Mouse (Mus musculus) yolk sac, embryonic 10.5 days (tissue): ENCODE results near the gene Nup153.
A peak's percentile ranks its signal among the peaks of the same experiment; 100 is the strongest.

Experiments used
- DNase-seq: peaks from one replicate; pipeline ENCODE4 v3.0.0-alpha.2; 2017; ENCODE audit warnings: low spot score

Gene Nup153

DNA sequence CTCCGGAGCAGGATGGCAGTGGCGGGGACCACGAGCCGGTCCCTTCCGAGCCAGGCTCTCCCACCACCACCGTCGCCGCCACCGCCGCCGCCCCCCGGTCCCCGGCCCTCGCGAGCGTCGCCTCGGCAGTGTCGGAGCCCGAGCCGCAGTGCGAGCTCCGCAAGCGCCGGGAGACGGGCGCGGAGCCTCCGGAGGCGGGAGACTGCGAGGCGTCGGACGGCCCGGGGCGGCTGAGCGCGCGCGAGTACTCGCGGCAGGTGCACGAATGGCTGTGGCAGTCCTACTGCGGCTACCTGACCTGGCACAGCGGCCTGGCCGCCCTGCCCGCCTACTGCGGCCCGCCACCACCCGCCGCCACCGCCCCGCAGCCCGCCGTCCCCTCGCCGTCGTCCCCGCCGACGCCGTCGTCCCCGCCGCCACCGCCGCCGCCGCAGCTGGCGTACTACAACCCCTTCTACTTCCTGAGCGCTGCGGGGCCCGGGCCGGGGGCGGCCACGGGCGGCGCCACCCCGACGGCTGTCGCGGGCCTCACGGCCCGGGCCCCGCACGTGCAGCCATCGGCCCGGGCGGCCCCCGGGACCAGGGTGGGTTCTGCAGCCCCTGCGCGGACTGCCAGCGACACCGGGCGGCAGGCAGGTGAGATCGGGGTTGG lies 58.0 kb downstream of the Nup153 start:
- no peak for DNase-seq

GRCm38 (mm10) chr13:46669048-46669619 lies 58.6 kb downstream of the Nup153 start, which contains the start of gene Fam8a1:
TSS of gene Fam8a1 (plus strand) at chr13:46669522.
- peak; percentile 91 for DNase-seq

GRCm38 (mm10) chr13:46663461-46663964 lies 64.2 kb downstream of the Nup153 start:
- no peak for DNase-seq

GRCm38 (mm10) chr13:46659211-46659610 lies 68.5 kb downstream of the Nup153 start:
- DNase-seq, result no peak

- no peak for DNase-seq
These were observed 73.2 kb downstream of the Nup153 start for GRCm38 (mm10) chr13:46654566-46654965.

GRCm38 (mm10) chr13:46653671-46654070 lies 74.1 kb downstream of the Nup153 start:
- DNase-seq, result no peak

DNA sequence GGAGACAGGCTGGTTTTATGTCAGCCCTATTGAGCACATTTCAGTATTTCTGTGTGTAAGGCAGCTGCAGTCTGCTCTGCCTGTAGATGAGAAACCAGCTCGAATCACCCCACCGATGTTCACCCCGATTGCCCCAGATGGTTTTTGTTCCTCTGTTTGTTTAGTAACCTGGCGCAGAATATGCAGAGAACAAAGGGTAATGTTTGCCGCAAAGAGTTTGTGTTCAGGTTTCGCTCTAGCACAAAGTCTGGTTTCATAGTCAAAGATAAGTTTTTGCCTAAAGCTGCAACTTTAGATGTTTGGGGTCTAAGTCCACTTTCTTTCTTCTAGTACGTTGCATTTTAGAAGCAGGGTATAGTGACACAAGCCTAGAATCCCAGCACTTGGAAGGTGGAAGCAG lies 75.1 kb downstream of the Nup153 start:
- peak; percentile 40 for DNase-seq

- no peak for DNase-seq
These were observed 75.9 kb downstream of the Nup153 start for GRCm38 (mm10) chr13:46651853-46652252.

DNA sequence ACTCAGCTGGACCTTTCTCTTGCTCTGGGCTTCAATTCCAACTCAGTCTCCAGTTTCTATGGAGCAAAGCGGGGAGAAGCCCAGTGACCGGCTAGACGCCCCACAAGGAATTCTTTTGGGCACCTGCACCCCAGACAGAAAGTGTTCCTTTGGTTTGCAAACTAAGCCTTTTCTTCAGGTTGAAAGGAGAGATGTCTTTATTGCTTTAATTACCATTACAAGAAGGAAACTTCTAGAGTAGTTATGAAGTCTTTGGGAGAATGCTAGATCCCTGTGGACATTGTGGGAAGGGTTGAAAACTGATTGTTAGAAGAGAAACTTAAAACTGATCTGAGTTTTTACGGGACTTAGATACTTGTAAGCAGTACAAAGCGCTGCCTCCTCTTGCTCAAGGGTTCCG lies 82.3 kb downstream of the Nup153 start:
- no peak for DNase-seq

DNA sequence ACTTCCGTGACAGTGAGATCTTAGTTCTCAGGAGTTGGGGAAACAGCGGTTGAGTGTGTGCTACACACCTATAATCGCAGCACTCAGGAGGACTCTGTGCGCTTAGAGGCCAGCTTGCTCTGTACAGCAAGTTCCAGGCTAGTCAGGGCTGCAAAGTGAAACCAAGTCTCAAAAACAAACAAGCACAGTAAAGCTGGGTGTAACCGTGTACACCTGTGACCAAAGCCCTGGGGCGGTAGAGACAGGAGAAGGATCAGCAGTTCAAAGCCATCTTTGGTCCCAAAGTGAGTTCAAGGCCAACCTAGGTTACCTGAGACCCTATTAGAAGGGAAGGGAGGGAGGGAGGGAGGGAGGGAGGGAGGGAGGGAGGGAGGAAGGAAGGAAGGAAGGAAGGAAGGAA lies 83.6 kb downstream of the Nup153 start:
- DNase-seq, result no peak

- DNase-seq, result no peak
These were observed 85.4 kb downstream of the Nup153 start for GRCm38 (mm10) chr13:46642318-46642717.

- no peak for DNase-seq
These were observed 86.9 kb downstream of the Nup153 start for GRCm38 (mm10) chr13:46640608-46641468.

- DNase-seq, result no peak
These were observed 93.6 kb downstream of the Nup153 start for GRCm38 (mm10) chr13:46634133-46634488.

DNA sequence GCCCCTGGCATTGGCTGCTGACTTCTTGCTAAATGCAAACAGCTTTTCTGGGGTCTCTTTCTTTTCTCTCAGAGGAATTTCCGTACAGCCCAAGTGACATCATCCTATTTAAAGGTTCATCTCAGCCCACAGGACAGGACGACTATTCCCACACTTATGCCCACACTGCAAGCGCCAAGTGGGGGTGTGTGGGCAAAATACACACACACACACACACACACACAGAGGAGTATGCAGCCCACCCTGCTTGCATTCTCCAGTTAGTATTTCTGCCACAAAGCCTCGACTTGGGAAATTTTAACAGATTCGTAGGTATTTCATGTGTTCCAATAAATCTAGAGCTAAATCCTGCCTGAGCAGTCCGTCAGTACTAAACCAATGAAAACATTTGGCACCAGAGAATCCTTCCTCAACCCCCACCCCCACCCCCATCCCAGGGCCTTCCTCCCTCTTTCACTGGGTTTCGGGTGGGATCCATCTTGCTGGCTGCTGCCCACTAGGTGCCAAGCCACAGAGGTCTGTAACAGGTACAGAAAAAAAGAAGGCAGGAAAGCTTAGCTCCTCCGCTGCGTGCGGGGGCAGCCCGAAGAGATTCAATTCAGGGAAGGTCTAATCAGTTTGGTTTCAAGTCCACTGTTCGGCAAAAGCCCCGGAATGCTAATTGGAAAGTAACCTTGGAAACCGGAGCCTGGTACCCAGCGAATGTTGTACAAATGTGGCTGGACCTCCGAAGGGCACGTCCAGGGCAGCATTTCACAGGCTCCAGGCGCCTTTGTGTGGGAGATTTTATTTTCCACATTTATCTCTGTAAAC lies 94.2 kb downstream of the Nup153 start:
- DNase-seq, result no peak

- no peak for DNase-seq
These were observed 94.9 kb downstream of the Nup153 start for GRCm38 (mm10) chr13:46632796-46633195.
